ENCODE assay signal across 9 mouse cellular contexts in the genomic region with DNA sequence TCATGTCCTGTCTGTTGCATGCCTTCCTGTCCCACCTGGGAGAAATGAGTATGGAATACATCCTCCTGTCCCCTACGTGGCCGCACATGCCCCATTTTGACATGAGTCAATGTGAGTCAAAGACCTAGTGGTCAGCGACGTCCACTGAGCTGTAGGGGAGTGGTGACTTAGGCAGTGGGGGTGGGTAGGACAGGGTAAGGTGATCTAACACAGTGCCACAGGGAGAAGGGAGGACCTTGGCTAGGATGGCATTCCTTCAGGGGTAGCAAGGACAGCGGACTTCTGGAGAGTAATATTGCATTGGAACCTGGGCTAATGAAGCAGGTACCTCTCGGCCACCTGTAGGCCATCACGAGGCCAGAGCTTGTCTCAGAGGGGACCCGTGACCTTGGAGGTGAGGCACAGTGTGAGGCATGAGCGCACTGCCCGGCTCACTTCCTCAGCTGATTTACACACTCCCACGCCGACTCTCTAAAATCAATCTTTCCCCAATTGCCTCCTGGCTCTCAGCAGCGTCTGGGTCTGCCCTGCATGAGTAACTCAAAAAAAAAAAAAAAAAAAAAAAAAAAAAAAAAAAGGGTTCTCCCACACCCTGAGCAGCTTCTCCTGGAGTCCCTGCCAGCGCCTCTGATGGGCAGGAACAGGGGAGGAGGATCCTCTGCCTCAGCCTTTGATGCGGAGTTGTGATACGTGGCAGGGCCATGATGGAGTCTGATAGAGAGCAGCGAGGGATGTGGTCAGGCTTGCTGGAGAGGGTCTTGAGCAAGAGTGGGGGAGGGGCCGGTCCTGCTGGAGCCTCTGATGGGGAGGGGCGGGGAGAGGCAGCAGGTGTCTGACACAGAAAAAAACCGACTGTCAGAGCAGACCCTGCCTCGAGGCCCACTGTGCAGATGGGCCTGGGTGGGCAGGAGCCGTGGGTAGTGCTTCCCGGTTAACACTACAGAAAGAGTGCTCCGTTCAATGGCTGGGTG. TPM values are rescaled to one million over a fixed set of nuclear protein-coding genes. Genes with fewer than 3 reads are reported as not detected.
DNase-seq lines count a peak whose midpoint lies in the region; ATAC-seq and TF ChIP-seq lines count a peak whose summit lies in the region.
"Had no signal": no experiment of that assay in that cellular context is flagged by ENCODE, and none has a peak within 500 bp of the region (broad histone marks: within the 10 kb centered on the region; RNA-seq: fewer than 3 reads in every experiment).

No protein-coding gene starts in this region.

- TF ChIP-seq POLR2A in lung, adult 2 months (IDR thresholded peaks at IDR 0.05; ENCODE audit: borderline replicate concordance, extremely low read depth, low read depth, low read length) = no peak

- H3K4me2 ChIP-seq in intestine, embryonic 14.5 days (ENCODE audit: low read length) = no peak overlapping the region
- no peak overlapping the region for H3K4me2 ChIP-seq in intestine, embryonic 16.5 days (ENCODE audit: low read depth, low read length)
- H3K4me2 ChIP-seq: limb, embryonic 15.5 days had no signal

- H3K36me3 ChIP-seq in intestine, embryonic 14.5 days (ENCODE audit: control insufficient read depth, insufficient read depth, low read length) = no peaks in the 10 kb centered on the region
- H3K36me3 ChIP-seq in intestine, embryonic 16.5 days (ENCODE audit: control insufficient read depth, insufficient read depth, low read length) = no peaks in the 10 kb centered on the region
- H3K36me3 ChIP-seq: limb, embryonic 15.5 days had no signal

- 27% methylated on average over 24 of the region's 24 CpGs for WGBS in intestine, embryonic 14.5 days
- WGBS in intestine, embryonic 16.5 days = 33% methylated on average over 24 of the region's 24 CpGs
- 31% methylated on average over 24 of the region's 24 CpGs for WGBS in lung, adult 2 months

- no peak for TF ChIP-seq CTCF in lung, adult 2 months (IDR thresholded peaks at IDR 0.05; ENCODE audit: insufficient read depth, low read length)

- H3K27ac ChIP-seq in intestine, embryonic 14.5 days (ENCODE audit: low read depth) = no peak overlapping the region
- no peak overlapping the region for H3K27ac ChIP-seq in intestine, embryonic 16.5 days (ENCODE audit: low read length)
- H3K27ac ChIP-seq: limb, embryonic 15.5 days had no signal

- no peak overlapping the region for H3K9ac ChIP-seq in intestine, embryonic 14.5 days (ENCODE audit: low read length)
- no peak overlapping the region for H3K9ac ChIP-seq in intestine, embryonic 16.5 days (ENCODE audit: low read depth, low read length)
- H3K9ac ChIP-seq: limb, embryonic 15.5 days had no signal

- H3K4me3 ChIP-seq in intestine, embryonic 14.5 days (ENCODE audit: low read depth, low read length) = no peak overlapping the region
- H3K4me3 ChIP-seq in intestine, embryonic 16.5 days (ENCODE audit: low read length) = no peak overlapping the region
- no peak overlapping the region for H3K4me3 ChIP-seq in lung, adult 2 months (replicated peaks; ENCODE audit: extremely low read depth, low read depth, low read length)
- H3K4me3 ChIP-seq: limb, embryonic 15.5 days had no signal

- peak; percentile 63 for DNase-seq in intestine, embryonic 14.5 days (ENCODE audit: low spot score)
- peak; percentile 12 for DNase-seq in kidney, postnatal 14 days
- peak; percentile 71 for DNase-seq in retina, postnatal 1 day
- DNase-seq in spleen, postnatal 10 days (ENCODE audit: low spot score in 2 of 2) = no peak
- no peak for DNase-seq in lung, adult 2 months
- no peak for DNase-seq in cerebellum, postnatal 4 days (ENCODE audit: low spot score in 2 of 2)

- ATAC-seq in intestine, embryonic 14.5 days (replicated peaks; ENCODE audit: low FRiP score, low TSS enrichment, low read depth) = no peak; the same call in 1 of the 2 replicates
- ATAC-seq in intestine, embryonic 16.5 days = no peak; the same call in 1 of the 2 replicates
- peak; percentile 18; the same call in 1 of the 2 replicates for ATAC-seq in common myeloid progenitor, adult 5-6 weeks (replicated peaks; ENCODE audit: low read depth, poor library complexity, severe bottlenecking)

- peaks cover 7% of the 10 kb centered on the region for H3K4me1 ChIP-seq in intestine, embryonic 14.5 days (replicated peaks; ENCODE audit: control insufficient read depth, insufficient read depth, low read length)
- H3K4me1 ChIP-seq in intestine, embryonic 16.5 days (ENCODE audit: control insufficient read depth, insufficient read depth, low read length) = 0 out of 2 replicates have a peak, but pooled peaks cover 3% of the 10 kb centered on the region
- H3K4me1 ChIP-seq in lung, adult 2 months (ENCODE audit: control insufficient read depth, insufficient read depth, low read length) = peaks cover 4% of the 10 kb centered on the region; the same call in 1 of the 2 replicates

- H3K27me3 ChIP-seq in intestine, embryonic 14.5 days (replicated peaks; ENCODE audit: control insufficient read depth, insufficient read depth, low read length) = no peaks in the 10 kb centered on the region
- H3K27me3 ChIP-seq in intestine, embryonic 16.5 days (replicated peaks; ENCODE audit: control insufficient read depth, insufficient read depth, low read length) = no peaks in the 10 kb centered on the region

- H3K9me3 ChIP-seq in intestine, embryonic 14.5 days (ENCODE audit: control insufficient read depth, low read length) = no peaks in the 10 kb centered on the region
- no peaks in the 10 kb centered on the region for H3K9me3 ChIP-seq in intestine, embryonic 16.5 days (ENCODE audit: control insufficient read depth, low read length)
- H3K9me3 ChIP-seq: limb, embryonic 15.5 days had no signal

RNA-seq across cellular contexts. Expression of a gene that starts 1.8 kb away (rescaled TPM):
- 80.3 and 80.7 TPM in 2 replicates for polyA plus RNA-seq in intestine, embryonic 14.5 days (2014; fragmentation: Nextera tagmentation; extraction: Ambion mirVana)
- polyA plus RNA-seq in intestine, embryonic 16.5 days (2015; fragmentation: Nextera tagmentation; extraction: Ambion mirVana) = 125 and 135 TPM in 2 replicates
- 30.1 and 33.0 TPM in 2 replicates for total RNA-seq in common myeloid progenitor, adult 5-6 weeks (2017)
- polyA plus RNA-seq in lung, adult 2 months (2012; rRNA removed) = 53.3 and 61.5 TPM in 2 replicates

Comparison
In these comparisons a context has a peak if more than half of its experiments do, and no peak if none do; other contexts are left out.
1. DNase-seq: peak in intestine, embryonic 14.5 days (single experiment), kidney, postnatal 14 days (single experiment) and retina, postnatal 1 day (single experiment); none in spleen, postnatal 10 days (0 of 2), lung, adult 2 months (single experiment) and cerebellum, postnatal 4 days (0 of 2).